Mouse (Mus musculus) cerebellum, adult 2 months (tissue): ENCODE results near the gene Slit3.

Source experiments
- CTCF ChIP-seq: fragments of 200-500 bp; IDR thresholded peaks from 2 replicates; pipeline ENCODE4 v1.5.1; 2011; ENCODE audit warnings: low read depth, mild to moderate bottlenecking, control low read depth, low read length, moderate library complexity, borderline replicate concordance; ENCODE audit not compliant: insufficient read depth
- POLR2A ChIP-seq: fragments of 200-500 bp; IDR thresholded peaks from 2 replicates; pipeline ENCODE4 v1.6.1; 2011; ENCODE audit warnings: low read length, control low read depth, borderline replicate concordance; ENCODE audit not compliant: insufficient read depth

GRCm38 (mm10) chr11:35398353-35398752 lies 277.3 kb downstream of the Slit3 start:
- no peak for TF ChIP-seq CTCF
- TF ChIP-seq POLR2A = no peak
